In the genomic region with DNA sequence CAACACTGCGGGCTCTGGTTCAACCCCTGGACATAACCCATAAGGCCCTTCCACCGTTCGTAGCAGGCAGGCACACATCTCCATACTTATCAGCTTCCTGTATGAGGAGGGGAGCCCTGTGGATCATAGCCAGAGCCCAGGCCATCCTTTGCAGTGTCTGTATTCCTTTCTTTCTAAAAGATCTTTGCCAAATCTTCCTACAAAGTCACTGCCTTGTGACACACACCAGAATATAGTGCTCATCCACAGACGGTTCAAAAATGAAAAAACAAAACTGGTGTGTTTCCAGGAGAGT, we compare ENCODE assay signal across 20 mouse cellular contexts.
DNase-seq lines count a peak whose midpoint lies in the region; ATAC-seq lines count a peak whose summit lies in the region.
"Had no signal": no experiment of that assay in that cellular context is flagged by ENCODE, and none has a peak within 500 bp of the region (broad histone marks: within the 10 kb centered on the region; RNA-seq: fewer than 3 reads in every experiment).

No protein-coding gene starts in this region.

- no peak for DNase-seq in heart, adult 9 months (ENCODE audit: low spot score in 2 of 2)
- DNase-seq in liver = peak; percentile 6
- DNase-seq in retina, embryonic 14.5 days (ENCODE audit: low spot score) = no peak
- DNase-seq in midbrain, embryonic 10.5 days (ENCODE audit: low spot score) = no peak
- DNase-seq: adrenal gland, adult 2 months; adrenal gland, postnatal 25 days; cerebellum, adult 18-20 months; cerebellum, postnatal 10 days; forebrain, postnatal 0 days; gastrocnemius, postnatal 14 days had no signal

- no peaks in the 10 kb centered on the region for H3K27me3 ChIP-seq in heart, embryonic 13.5 days (replicated peaks)
- H3K27me3 ChIP-seq in liver, embryonic 12.5 days (replicated peaks) = no peaks in the 10 kb centered on the region
- no peaks in the 10 kb centered on the region for H3K27me3 ChIP-seq in limb, embryonic 13.5 days
- H3K27me3 ChIP-seq in midbrain, embryonic 10.5 days (ENCODE audit: low read depth, poor library complexity, severe bottlenecking) = no peaks in the 10 kb centered on the region
- H3K27me3 ChIP-seq: CH12.LX; forebrain, embryonic 13.5 days; hindbrain, embryonic 13.5 days; Patski had no signal

- no peaks in the 10 kb centered on the region for H3K36me3 ChIP-seq in heart, embryonic 13.5 days
- no peaks in the 10 kb centered on the region for H3K36me3 ChIP-seq in liver, embryonic 12.5 days
- H3K36me3 ChIP-seq in limb, embryonic 13.5 days = no peaks in the 10 kb centered on the region
- H3K36me3 ChIP-seq in midbrain, embryonic 10.5 days = no peaks in the 10 kb centered on the region
- H3K36me3 ChIP-seq: embryonic facial prominence, embryonic 10.5 days; hindbrain, embryonic 13.5 days had no signal

- no peak for ATAC-seq in heart, embryonic 13.5 days (ENCODE audit: extremely low read depth, insufficient number of reproducible peaks, low FRiP score, low TSS enrichment)
- ATAC-seq in liver, embryonic 12.5 days = no peak
- no peak for ATAC-seq in limb, embryonic 13.5 days (ENCODE audit: low FRiP score, low read depth)
- ATAC-seq: activated CD4-positive, CD25-positive, alpha-beta regulatory T cell, adult 4 months; forebrain, embryonic 13.5 days; forebrain, postnatal 0 days; hindbrain, postnatal 0 days; Patski had no signal

- 41% methylated on average over 4 of the region's 4 CpGs for WGBS in heart, embryonic 13.5 days
- WGBS in liver, embryonic 12.5 days (ENCODE audit: insufficient replicate concordance) = 65% methylated on average over 4 of the region's 4 CpGs
- 60% methylated on average over 4 of the region's 4 CpGs for WGBS in limb, embryonic 13.5 days
- 91% methylated on average over 4 of the region's 4 CpGs for WGBS in midbrain, embryonic 10.5 days

- H3K4me3 ChIP-seq in heart, embryonic 13.5 days = no peak overlapping the region
- H3K4me3 ChIP-seq in liver, embryonic 12.5 days = no peak overlapping the region
- no peak overlapping the region for H3K4me3 ChIP-seq in limb, embryonic 13.5 days
- no peak overlapping the region for H3K4me3 ChIP-seq in midbrain, embryonic 10.5 days
- H3K4me3 ChIP-seq: embryonic facial prominence, embryonic 10.5 days; forebrain, embryonic 13.5 days; hindbrain, embryonic 13.5 days had no signal

- H3K9me3 ChIP-seq in heart, embryonic 13.5 days = peaks cover 5% of the 10 kb centered on the region; the same call in 1 of the 2 replicates
- peaks cover 5% of the 10 kb centered on the region; the same call in 1 of the 2 replicates for H3K9me3 ChIP-seq in liver, embryonic 12.5 days (replicated peaks)
- peaks cover 4% of the 10 kb centered on the region for H3K9me3 ChIP-seq in limb, embryonic 13.5 days
- H3K9me3 ChIP-seq in midbrain, embryonic 10.5 days (replicated peaks) = 0 out of 2 replicates have a peak, but pooled peaks cover 8% of the 10 kb centered on the region
- H3K9me3 ChIP-seq: forebrain, embryonic 13.5 days; hindbrain, embryonic 13.5 days had no signal

- no peak overlapping the region for H3K9ac ChIP-seq in heart, embryonic 13.5 days
- H3K9ac ChIP-seq in liver, embryonic 12.5 days = no peak overlapping the region
- H3K9ac ChIP-seq in limb, embryonic 13.5 days = no peak overlapping the region
- H3K9ac ChIP-seq: forebrain, embryonic 13.5 days; forebrain, postnatal 0 days; hindbrain, embryonic 13.5 days had no signal

- H3K4me2 ChIP-seq in heart, embryonic 13.5 days = no peak overlapping the region
- no peak overlapping the region for H3K4me2 ChIP-seq in liver, embryonic 12.5 days
- no peak overlapping the region for H3K4me2 ChIP-seq in limb, embryonic 13.5 days (replicated peaks)
- H3K4me2 ChIP-seq: forebrain, embryonic 13.5 days; hindbrain, embryonic 13.5 days had no signal

- peak overlapping the region; percentile 64 for H3K27ac ChIP-seq in heart, embryonic 13.5 days (replicated peaks)
- no peak overlapping the region for H3K27ac ChIP-seq in liver, embryonic 12.5 days
- peak overlapping the region; percentile 44; the same call in 1 of the 2 replicates for H3K27ac ChIP-seq in limb, embryonic 13.5 days
- no peak overlapping the region for H3K27ac ChIP-seq in midbrain, embryonic 10.5 days (replicated peaks)
- H3K27ac ChIP-seq: embryonic facial prominence, embryonic 10.5 days; forebrain, embryonic 13.5 days; hindbrain, embryonic 13.5 days; hindbrain, postnatal 0 days had no signal

- peaks cover 56% of the 10 kb centered on the region for H3K4me1 ChIP-seq in heart, embryonic 13.5 days
- no peaks in the 10 kb centered on the region for H3K4me1 ChIP-seq in liver, embryonic 12.5 days
- H3K4me1 ChIP-seq in limb, embryonic 13.5 days = peaks cover 44% of the 10 kb centered on the region
- no peaks in the 10 kb centered on the region for H3K4me1 ChIP-seq in midbrain, embryonic 10.5 days
- H3K4me1 ChIP-seq: forebrain, embryonic 13.5 days; hindbrain, embryonic 13.5 days had no signal

Comparison
In these comparisons a context has a peak if more than half of its experiments do, and no peak if none do; other contexts are left out.
1. H3K27ac ChIP-seq: peak in heart, embryonic 13.5 days (single experiment) and limb, embryonic 13.5 days (single experiment); none in liver, embryonic 12.5 days (single experiment) and midbrain, embryonic 10.5 days (single experiment).